Mouse (Mus musculus) intestine, embryonic 14.5 days (tissue): ENCODE measurements around the gene Aldh3b2. TPM values are rescaled to one million over a fixed set of nuclear protein-coding genes. Genes with fewer than 3 reads are reported as not detected.
"Not testable (repeated sequence)": the region's sequence is repeated elsewhere in the genome, so short reads cannot be mapped to it uniquely, and the experiment has no call there.

Experiments used
- ATAC-seq: fragments of 200-750 bp; cut with Nextera tagmentation; replicated peaks from 2 replicates; pipeline ENCODE4 v1.8.0; 2017; ENCODE audit warnings: low read depth, moderate number of reproducible peaks, moderate TSS enrichment, moderate library complexity; ENCODE audit not compliant: low FRiP score, low TSS enrichment
- DNase-seq: peaks from one replicate; pipeline ENCODE4 v3.0.0-alpha.2; 2018; ENCODE audit warnings: low spot score
- H3K27ac ChIP-seq: fragments of 300-500 bp; sonication (generic); 2 replicates; pipeline ENCODE4 v1.5.1; 2014; ENCODE audit warnings: low read depth, mild to moderate bottlenecking, control low read depth
- H3K27me3 ChIP-seq: fragments of 300-500 bp; sonication (generic); replicated peaks from 2 replicates; pipeline ENCODE4 v1.6.1; 2014; ENCODE audit warnings: low read length, control low read depth; ENCODE audit not compliant: control insufficient read depth, insufficient read depth
- H3K36me3 ChIP-seq: fragments of 300-500 bp; sonication (generic); 2 replicates; pipeline ENCODE4 v1.6.1; 2014; ENCODE audit warnings: low read length, control low read depth; ENCODE audit not compliant: control insufficient read depth, insufficient read depth
- H3K4me1 ChIP-seq: fragments of 300-500 bp; sonication (generic); replicated peaks from 2 replicates; pipeline ENCODE4 v1.6.1; 2014; ENCODE audit warnings: low read length, control low read depth, mixed read lengths; ENCODE audit not compliant: control insufficient read depth, insufficient read depth
- H3K4me2 ChIP-seq: fragments of 300-500 bp; sonication (generic); 2 replicates; pipeline ENCODE4 v1.6.1; 2014; ENCODE audit warnings: low read length
- H3K4me3 ChIP-seq: fragments of 300-500 bp; sonication (generic); 2 replicates; pipeline ENCODE4 v1.5.1; 2014; ENCODE audit warnings: low read depth, low read length, control low read depth, mixed read lengths
- H3K9ac ChIP-seq: fragments of 300-500 bp; sonication (generic); 2 replicates; pipeline ENCODE4 v1.6.1; 2014; ENCODE audit warnings: mild to moderate bottlenecking, low read length
- H3K9me3 ChIP-seq: fragments of 300-500 bp; sonication (generic); 2 replicates; pipeline ENCODE4 v1.6.1; 2016; ENCODE audit warnings: low read length, control low read depth; ENCODE audit not compliant: control insufficient read depth
- WGBS: fragments of 180-500 bp; shearing (Covaris S2); extraction: QIAGEN DNeasy Blood & Tissue Kit; methylation state at CpG from one replicate; pipeline ENCODE4 v1.1.7; 2014; 5-methylcytosine and 5-hydroxymethylcytosine counted together
- polyA plus RNA-seq: library from polyadenylated mRNA; unstranded; fragments of >200 nt; fragmentation: Nextera tagmentation; extraction: Ambion mirVana; gene quantifications from 2 replicates; pipeline ENCODE4 v1.2.1, GENCODE M21; 2014

The Aldh3b2 gene
- polyA plus RNA-seq, 1 experiment from 2014 or later: 1.0 TPM

DNA sequence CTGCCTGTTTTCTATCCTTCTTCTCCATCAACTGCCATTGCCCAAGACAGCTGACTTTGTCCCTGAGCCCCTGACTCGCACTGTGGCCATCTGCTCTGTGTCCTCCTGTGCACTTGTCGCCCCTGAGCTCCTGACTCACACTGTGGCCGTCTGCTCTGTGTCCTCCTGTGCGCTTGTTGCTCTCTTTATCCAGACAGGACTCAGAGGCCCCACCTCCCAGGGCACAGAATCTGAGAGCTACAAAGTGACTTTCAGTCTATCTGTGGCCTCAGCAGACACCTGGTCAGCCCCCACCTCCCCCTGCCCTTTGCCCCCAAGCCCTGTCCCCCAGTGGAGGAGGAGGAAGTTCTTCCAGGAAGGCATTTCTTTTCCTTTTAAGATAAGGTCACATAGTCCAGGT lies 16.3 kb upstream of the Aldh3b2 start:
- H3K27ac ChIP-seq: no peak overlapping the region
- no peaks in the 10 kb centered on the region for H3K4me1 ChIP-seq
- no peaks in the 10 kb centered on the region for H3K27me3 ChIP-seq
- WGBS: 51% methylated on average over 4 of the region's 4 CpGs
- no peaks in the 10 kb centered on the region for H3K9me3 ChIP-seq
- DNase-seq: no peak
- no peak for ATAC-seq
- no peaks in the 10 kb centered on the region for H3K36me3 ChIP-seq
- no peak overlapping the region for H3K4me2 ChIP-seq
- H3K9ac ChIP-seq: no peak overlapping the region
- H3K4me3 ChIP-seq: no peak overlapping the region

DNA sequence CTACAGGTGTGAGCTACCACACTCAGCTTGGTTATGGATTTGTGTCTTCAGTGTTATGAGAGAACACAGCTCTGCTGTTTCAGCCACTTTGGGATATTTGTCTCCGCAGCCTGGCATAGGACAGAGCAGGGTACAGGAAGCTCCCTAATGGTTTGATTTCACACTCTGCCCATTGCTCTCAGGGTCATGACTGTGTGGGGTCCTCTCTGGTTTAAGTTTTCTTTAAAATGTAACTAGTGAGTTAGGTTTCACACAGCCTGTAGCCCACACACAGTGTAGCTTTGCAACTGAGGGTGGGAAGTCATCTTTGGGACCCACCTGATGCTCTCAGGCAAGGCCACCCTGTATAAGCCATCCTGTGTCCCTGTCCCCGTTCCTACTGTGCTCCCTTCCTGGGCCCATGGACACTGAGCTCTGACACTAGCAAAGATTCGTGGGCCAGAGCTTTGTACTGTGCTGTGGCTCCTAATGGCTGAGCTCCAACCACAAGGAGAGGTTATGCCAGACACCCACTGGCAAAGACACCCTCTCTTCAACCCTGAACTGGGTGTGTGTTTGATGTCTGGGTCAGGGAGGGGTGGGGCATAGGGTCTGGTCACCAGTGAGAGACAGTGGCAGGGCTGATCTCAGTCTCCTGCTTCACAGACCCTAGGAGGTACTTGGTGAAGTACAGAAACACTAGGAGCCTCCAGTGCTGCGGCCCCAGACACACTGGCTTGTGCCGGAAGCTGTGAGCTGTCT lies 14.7 kb upstream of the Aldh3b2 start:
- H3K9me3 ChIP-seq, H3K4me2 ChIP-seq, H3K27me3 ChIP-seq, H3K4me1 ChIP-seq, ATAC-seq, H3K4me3 ChIP-seq, H3K27ac ChIP-seq, H3K36me3 ChIP-seq, H3K9ac ChIP-seq, DNase-seq: not testable (repeated sequence)
- 69% methylated on average over 5 of the region's 5 CpGs for WGBS

- no peak within 1 kb of the TSS for H3K27ac ChIP-seq
- H3K4me1 ChIP-seq: no peaks in the 10 kb centered on the region
- H3K9me3 ChIP-seq: no peaks in the 10 kb centered on the region
- no peak within 1 kb of the TSS for H3K4me3 ChIP-seq
- 74% methylated on average over 4 of the region's 4 CpGs for WGBS
- ATAC-seq: no peak
- H3K4me2 ChIP-seq: no peak within 1 kb of the TSS
- no peak for DNase-seq
- H3K9ac ChIP-seq: no peak within 1 kb of the TSS
- H3K27me3 ChIP-seq: no peaks in the 10 kb centered on the region
- H3K36me3 ChIP-seq: no peaks in the 10 kb centered on the region
Measured at GRCm38 (mm10) chr19:3958470-3958869, 13.7 kb upstream of the Aldh3b2 start, which contains the start of gene Aldh3b3. Gene Aldh3b3 (plus strand): TSS chr19:3958645.

GRCm38 (mm10) chr19:3959030-3959429 lies 13.1 kb upstream of the Aldh3b2 start:
- H3K9ac ChIP-seq: no peak overlapping the region
- no peaks in the 10 kb centered on the region for H3K9me3 ChIP-seq
- no peak for DNase-seq
- H3K27me3 ChIP-seq: no peaks in the 10 kb centered on the region
- H3K4me3 ChIP-seq: no peak overlapping the region
- H3K4me2 ChIP-seq: no peak overlapping the region
- no peaks in the 10 kb centered on the region for H3K4me1 ChIP-seq
- no peaks in the 10 kb centered on the region for H3K36me3 ChIP-seq
- no peak overlapping the region for H3K27ac ChIP-seq
- ATAC-seq: no peak

DNA sequence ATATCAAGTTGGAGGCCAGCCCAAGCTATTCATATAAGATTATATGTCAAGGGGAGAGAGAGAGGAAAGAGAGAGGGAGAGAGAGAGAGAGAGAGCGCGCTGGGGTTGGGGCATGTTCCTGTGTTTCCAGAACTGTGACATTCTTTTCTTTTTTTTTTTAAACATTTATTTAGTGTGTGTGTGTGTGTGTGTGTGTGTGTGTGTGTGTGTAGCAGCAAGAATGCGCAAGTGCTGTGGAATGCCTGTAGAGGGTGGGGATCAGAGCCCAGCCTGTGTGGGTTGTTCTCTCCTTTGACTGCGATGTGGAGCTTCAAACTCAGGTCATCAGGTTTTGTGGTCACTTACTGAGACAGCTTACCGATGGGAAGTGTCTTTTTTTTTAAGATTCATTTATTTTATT lies 11.9 kb upstream of the Aldh3b2 start:
- Histone ChIP-seq H3K9me3 (no peaks in the 10 kb centered on the region), H3K4me2 (no peak overlapping the region), H3K36me3 (no peaks in the 10 kb centered on the region), H3K4me1 (no peaks in the 10 kb centered on the region), H3K27me3 (no peaks in the 10 kb centered on the region), H3K27ac (no peak overlapping the region), H3K4me3 (no peak overlapping the region), H3K9ac (no peak overlapping the region)
- 78% methylated on average over 5 of the region's 5 CpGs for whole genome bisulfite sequencing
- ATAC-seq: no peak
- DNase-seq: no peak

DNA sequence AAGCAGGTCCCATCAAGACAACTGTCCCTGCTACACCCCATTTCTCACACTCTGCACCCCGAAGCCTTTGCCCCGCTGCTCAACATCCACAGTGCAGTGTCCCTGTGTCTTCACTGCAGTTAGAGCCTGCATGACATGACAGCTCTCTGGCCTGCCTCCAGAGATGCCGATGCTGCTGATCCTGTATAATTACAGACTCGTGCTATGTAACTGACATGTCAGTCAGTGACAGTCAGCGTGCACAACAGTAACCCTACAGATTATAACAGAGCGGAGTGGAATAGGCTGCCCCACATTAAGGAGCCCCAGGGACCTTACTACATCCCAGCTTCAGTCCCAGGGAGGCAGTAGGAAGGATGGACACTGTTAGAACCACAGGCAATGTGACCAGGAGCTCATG lies 10.3 kb upstream of the Aldh3b2 start:
- not testable (repeated sequence) for H3K36me3 ChIP-seq, H3K9ac ChIP-seq, H3K4me1 ChIP-seq, H3K27ac ChIP-seq, H3K4me3 ChIP-seq, H3K9me3 ChIP-seq, H3K27me3 ChIP-seq, ATAC-seq, H3K4me2 ChIP-seq, DNase-seq
- WGBS: 89% methylated on average over 6 of the region's 6 CpGs

DNA sequence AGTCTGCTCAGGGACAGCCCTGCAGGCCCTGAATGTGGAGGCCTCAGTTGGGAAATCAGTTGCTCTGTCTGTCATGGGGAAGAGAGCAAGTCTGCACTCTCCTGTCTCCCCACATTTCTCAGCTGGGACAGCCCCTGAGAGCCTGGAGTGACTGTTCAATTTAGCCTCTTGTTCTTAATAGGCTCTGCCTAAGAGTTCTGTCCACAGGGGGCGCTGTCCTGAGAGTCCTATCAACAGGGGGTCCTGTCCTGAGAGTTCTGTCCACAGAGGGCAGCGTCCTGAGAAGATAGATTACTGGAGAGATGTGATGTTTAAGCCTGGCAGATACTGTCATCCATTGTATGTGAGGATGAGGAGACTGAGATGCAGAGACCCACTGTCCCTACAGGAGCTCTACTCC lies 9.7 kb upstream of the Aldh3b2 start:
- 16% methylated on average over 2 of the region's 2 CpGs for WGBS
- no peaks in the 10 kb centered on the region for H3K27me3 ChIP-seq
- ATAC-seq (no peak), DNase-seq (no peak)
- H3K4me3 ChIP-seq: no peak overlapping the region
- H3K9me3 ChIP-seq: no peaks in the 10 kb centered on the region
- no peaks in the 10 kb centered on the region for H3K36me3 ChIP-seq
- no peak overlapping the region for H3K27ac ChIP-seq
- no peaks in the 10 kb centered on the region for H3K4me1 ChIP-seq
- no peak overlapping the region for H3K9ac ChIP-seq
- no peak overlapping the region for H3K4me2 ChIP-seq

- DNase-seq (no peak), ATAC-seq (no peak)
- no peak overlapping the region for H3K4me3 ChIP-seq
- WGBS: 76% methylated on average over 4 of the region's 4 CpGs
- no peak overlapping the region for H3K9ac ChIP-seq
- H3K9me3 ChIP-seq: no peaks in the 10 kb centered on the region
- H3K36me3 ChIP-seq: no peaks in the 10 kb centered on the region
- H3K4me2 ChIP-seq: no peak overlapping the region
- H3K4me1 ChIP-seq: no peaks in the 10 kb centered on the region
- H3K27me3 ChIP-seq: no peaks in the 10 kb centered on the region
- no peak overlapping the region for H3K27ac ChIP-seq
Measured at GRCm38 (mm10) chr19:3964030-3964429, 8.1 kb upstream of the Aldh3b2 start.

DNA sequence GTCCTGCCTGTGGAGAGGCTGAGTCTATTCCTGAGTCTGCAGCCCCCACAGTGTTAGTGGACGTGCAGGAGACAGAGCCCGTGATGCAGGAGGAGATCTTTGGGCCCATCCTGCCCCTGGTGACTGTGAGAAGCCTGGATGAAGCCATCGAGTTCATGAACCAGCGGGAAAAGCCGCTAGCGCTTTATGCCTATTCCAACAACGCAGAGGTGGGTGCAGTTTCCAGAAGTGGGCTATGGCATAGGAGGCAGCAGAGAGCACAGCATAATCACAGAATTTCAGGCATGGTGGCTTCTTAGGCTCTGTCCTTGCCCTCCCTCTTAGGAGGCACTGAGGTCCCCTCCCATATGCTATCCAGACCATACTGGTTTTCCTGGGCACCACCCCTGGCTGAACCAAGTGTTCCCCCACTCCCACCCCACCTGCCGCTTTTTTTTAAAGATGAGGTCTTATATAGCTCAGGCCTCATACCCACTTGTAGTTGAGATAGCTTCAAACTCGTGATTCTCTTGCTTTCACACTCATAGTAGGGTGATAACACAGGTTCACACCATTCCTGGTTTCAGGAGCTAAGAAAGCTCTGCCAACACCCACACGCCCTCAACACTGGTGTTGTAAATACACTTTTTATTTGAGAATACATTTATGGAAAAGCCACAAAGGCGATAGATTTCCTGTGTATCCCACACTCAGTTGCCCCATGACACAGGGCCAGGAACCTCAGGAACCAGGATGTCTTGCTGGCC lies 5.6 kb upstream of the Aldh3b2 start:
- ATAC-seq (no peak), DNase-seq (no peak)
- H3K27ac ChIP-seq: no peak overlapping the region
- H3K9ac ChIP-seq: no peak overlapping the region
- no peaks in the 10 kb centered on the region for H3K27me3 ChIP-seq
- no peaks in the 10 kb centered on the region for H3K36me3 ChIP-seq
- no peak overlapping the region for H3K4me3 ChIP-seq
- WGBS: 72% methylated on average over 11 of the region's 11 CpGs
- H3K4me1 ChIP-seq: 0 out of 2 replicates have a peak, but pooled peaks cover 7% of the 10 kb centered on the region
- no peak overlapping the region for H3K4me2 ChIP-seq
- no peaks in the 10 kb centered on the region for H3K9me3 ChIP-seq
